Mouse (Mus musculus) granulocyte monocyte progenitor cell, adult 5-6 weeks (primary cell): ENCODE measurements around the gene Nudt15. TPM values are rescaled to one million over a fixed set of nuclear protein-coding genes. Genes with fewer than 3 reads are reported as not detected.

Source experiments
- ATAC-seq: replicated peaks from 2 replicates; pipeline ENCODE4 v1.8.0; 2016; ENCODE audit warnings: mild to moderate bottlenecking, moderate TSS enrichment, inconsistent platforms; ENCODE audit not compliant: poor library complexity, severe bottlenecking
- total RNA-seq, 2 experiments: library from RNA; stranded (forward) in 1 of 2; stranded (reverse) in 1 of 2; fragments of 200-712, 200-1000 nt in 1 of 2; fragments of >200 nt in 1 of 2; fragmentation: Nextera tagmentation in 1 of 2; gene quantifications; 2 replicates each; pipeline ENCODE4 v1.2.3; 2014 to 2017

Nudt15 gene
- total RNA-seq, 2 experiments from 2014 or later = 0.09 to 5.6 TPM

GRCm38 (mm10) chr14:73508630-73509395 is 39.2 kb downstream of the Nudt15 start:
- ATAC-seq = no peak

- ATAC-seq = peak; percentile 16; the same call in 1 of the 2 replicates
Measured at GRCm38 (mm10) chr14:73507702-73508376, 40.2 kb downstream of the Nudt15 start.

- ATAC-seq = no peak
Measured at GRCm38 (mm10) chr14:73507200-73507599, 40.8 kb downstream of the Nudt15 start.

DNA sequence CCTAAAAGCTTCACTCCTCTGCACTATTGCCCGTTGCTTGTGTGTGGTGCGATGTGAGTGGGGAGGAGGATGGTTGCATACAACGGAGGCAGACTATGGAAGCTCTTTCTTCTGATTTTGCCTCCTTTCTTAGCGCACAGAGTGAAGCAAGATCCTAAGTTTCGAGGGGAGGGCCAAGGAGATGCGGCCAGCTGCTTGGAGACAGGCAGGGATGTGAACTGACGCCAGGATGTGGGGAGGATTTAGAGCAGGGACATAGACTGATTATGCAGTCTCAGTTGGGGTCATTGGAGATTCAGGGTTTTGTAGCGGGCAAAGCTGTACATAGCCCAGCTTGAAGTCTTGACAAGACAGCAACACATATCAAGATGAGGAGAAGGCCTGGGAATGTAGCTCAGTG is 41.8 kb downstream of the Nudt15 start:
- ATAC-seq = no peak

- no peak for ATAC-seq
Measured at GRCm38 (mm10) chr14:73503237-73503933, 44.7 kb downstream of the Nudt15 start.

GRCm38 (mm10) chr14:73502591-73503184 is 45.4 kb downstream of the Nudt15 start:
- ATAC-seq = no peak

GRCm38 (mm10) chr14:73501721-73502120 is 46.3 kb downstream of the Nudt15 start:
- ATAC-seq = no peak

DNA sequence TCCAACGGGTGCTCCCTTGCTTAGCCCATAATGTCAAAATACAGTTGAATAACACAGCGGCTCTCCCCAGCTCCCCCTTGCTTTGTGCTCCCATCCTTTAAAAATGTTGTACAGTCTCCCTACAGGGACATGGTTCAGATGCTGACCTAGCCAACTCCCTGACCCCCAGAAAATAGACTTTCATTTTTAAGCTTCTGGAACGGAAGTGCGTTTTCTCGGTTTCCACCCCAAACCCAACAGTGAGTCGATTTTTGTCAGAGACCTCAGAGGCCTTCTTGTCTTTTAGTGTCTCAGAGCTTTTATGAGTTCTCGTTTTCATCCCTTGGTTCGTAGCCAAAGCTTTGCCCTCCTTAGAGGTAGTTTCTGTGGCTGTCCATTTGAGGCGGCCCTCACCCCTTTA is 46.8 kb downstream of the Nudt15 start:
- no peak for ATAC-seq

DNA sequence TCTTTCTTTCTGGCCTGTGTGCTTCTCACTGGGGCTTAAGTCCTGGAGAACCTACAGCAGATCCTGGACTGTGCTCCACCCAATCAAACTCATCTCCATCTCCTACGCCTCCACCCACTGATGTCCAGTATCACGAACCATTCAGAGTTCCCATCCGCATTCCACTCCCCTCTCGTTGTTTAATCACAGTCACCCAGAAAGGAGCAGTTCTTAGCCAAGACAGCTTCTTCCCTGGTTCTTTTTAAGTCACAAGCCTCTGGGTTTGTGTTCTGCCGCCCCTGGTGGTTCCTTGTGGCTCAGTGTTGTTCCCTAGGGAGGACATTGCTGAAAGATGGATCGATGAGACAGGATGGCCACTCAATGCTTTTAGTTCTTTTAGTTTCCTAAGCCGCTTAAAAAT is 52.3 kb downstream of the Nudt15 start:
- ATAC-seq = no peak

GRCm38 (mm10) chr14:73494122-73494521 is 53.9 kb downstream of the Nudt15 start:
- no peak for ATAC-seq

- no peak for ATAC-seq
Measured at GRCm38 (mm10) chr14:73493356-73493755, 54.7 kb downstream of the Nudt15 start.

DNA sequence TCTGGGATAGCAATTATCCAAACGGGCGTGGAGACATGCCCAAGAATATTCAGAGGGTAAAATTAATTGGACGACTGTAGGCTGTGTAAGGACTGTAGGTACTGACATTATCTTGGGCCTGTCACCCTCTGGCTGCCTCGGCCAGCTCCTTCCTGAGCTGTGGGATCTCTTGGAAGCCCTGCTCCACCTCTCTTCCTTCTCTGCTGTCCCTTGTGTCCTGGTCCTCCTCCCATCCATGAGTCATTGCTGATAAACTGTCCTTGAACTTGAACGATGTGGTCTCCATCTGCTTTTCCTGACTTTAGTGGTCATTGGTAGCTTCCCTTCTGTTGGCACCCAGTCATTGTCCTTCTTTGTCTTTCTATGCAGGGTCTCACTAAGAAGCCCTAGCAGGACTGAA is 61.4 kb downstream of the Nudt15 start:
- ATAC-seq = no peak

GRCm38 (mm10) chr14:73484366-73485110 is 63.5 kb downstream of the Nudt15 start:
- no peak for ATAC-seq

GRCm38 (mm10) chr14:73483516-73484229 is 64.4 kb downstream of the Nudt15 start:
- ATAC-seq = no peak

- ATAC-seq = no peak
Measured at GRCm38 (mm10) chr14:73479771-73480170, 68.3 kb downstream of the Nudt15 start.

DNA sequence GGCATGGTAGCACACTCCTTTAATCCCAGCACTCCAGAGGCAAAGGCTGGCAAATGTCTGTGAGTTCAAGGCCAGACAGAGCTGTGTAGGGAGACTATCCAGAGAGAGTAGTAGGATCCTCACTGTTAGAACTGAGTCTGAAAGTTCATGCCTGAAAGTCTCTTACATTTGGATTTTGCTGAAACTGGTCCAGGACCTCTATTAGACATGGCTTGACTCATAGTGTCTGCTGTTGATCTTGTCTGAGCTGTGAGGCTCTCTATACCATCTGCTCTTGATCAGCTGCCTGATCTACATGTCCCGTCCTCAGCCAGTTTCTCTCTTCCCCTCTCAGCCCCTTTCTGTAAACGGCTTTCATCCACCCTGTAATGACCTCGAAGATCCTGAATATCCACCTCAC is 69.7 kb downstream of the Nudt15 start:
- no peak for ATAC-seq

DNA sequence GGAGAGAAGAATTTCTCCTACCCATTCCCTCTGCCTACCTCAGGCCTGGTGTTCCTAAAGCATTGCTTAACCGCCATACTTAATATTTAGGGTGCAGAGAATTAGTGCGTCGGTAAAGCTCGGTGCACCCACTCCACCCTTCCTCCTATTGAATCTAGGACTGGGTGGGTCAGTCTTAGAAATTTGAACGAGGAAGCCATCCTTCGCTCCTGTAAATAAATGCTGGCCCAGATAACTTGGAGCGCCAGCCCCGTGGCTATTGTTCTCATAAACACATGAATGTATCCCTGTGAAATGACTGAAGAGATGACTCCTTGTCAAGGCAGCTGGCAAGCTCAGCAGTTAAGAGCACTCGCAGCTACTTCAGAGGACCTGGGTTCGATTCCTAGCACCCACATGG is 71.0 kb downstream of the Nudt15 start:
- ATAC-seq = no peak

GRCm38 (mm10) chr14:73476361-73476934 is 71.6 kb downstream of the Nudt15 start:
- ATAC-seq = no peak

DNA sequence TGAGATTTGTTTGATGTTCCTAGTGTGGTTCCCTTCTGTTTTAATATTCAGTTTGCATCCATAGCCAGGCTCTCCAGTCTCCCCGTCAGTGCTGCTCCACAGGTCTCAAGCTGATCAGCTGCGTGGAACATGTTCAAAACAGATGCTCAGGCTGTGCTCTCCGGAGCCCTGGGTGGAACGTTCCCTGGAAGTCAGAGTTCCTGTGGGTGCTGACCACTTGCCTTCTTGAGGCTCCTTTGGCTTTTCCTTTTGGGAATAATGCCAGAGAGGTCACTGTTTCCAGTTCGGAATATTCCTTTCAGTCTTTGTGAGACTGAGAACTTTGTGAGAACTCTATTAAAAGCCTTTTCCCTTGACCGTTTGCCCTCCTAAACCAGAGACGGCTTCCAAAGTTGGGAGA is 72.5 kb downstream of the Nudt15 start:
- no peak for ATAC-seq
